Mouse (Mus musculus): ENCODE results near the gene Hspd1. TPM values are rescaled to one million over a fixed set of nuclear protein-coding genes. Genes with fewer than 3 reads are reported as not detected.
"Not testable (repeated sequence)": the region's sequence is repeated elsewhere in the genome, so short reads cannot be mapped to it uniquely, and the experiment has no call there.

The Hspd1 gene
- total RNA-seq, 2 experiments from 2014 or later = 160 to 171 TPM

DNA sequence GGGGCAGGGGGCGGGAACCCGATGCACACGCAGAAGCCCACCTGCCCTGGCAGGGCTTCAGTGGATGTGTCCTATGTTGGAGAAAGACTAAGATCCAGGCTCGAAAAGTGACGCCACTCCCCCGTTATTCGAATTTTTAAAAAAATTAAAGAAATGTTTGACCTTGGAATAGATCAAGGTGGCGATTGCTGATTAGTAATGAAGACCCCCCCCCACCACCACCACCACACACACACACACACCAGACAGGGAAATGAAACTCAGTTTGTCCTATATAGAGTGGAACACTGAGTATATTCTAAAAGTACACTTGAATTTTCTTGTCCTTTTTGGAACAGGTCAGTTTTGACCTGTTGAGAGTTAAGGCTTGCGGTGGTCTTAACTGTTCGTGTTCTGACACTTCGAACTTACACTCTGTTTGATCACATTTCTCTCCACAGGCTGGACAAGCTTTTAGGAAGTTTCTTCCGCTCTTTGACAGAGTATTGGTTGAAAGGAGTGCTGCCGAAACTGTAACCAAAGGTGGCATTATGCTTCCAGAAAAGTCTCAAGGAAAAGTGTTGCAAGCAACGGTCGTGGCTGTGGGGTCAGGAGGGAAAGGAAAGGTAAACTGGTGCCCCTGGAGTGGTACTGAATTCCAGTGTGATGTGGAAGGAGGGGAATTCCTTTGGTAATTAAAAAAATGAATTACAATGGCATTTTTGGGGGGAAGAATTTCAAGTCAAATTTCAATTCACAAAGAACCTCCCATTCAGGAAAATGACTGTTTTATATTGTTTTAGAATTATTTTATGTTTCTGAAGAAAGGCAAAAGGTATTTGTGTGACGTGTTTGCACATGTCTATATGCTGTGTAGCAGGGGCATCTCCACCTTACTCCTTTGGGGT, 811 bp upstream of the Hspd1 start:
- no peak for DNase-seq (ENCODE audit: low spot score in 2 of 2)
- intact Hi-C loops (cut with DNase I) = loop anchor here (1.0 to 5.0 kb wide), 4 partner anchors 37 to 148 kb away; partner anchors contain the start of genes Coq10b, Mars2 and Mob4

DNA sequence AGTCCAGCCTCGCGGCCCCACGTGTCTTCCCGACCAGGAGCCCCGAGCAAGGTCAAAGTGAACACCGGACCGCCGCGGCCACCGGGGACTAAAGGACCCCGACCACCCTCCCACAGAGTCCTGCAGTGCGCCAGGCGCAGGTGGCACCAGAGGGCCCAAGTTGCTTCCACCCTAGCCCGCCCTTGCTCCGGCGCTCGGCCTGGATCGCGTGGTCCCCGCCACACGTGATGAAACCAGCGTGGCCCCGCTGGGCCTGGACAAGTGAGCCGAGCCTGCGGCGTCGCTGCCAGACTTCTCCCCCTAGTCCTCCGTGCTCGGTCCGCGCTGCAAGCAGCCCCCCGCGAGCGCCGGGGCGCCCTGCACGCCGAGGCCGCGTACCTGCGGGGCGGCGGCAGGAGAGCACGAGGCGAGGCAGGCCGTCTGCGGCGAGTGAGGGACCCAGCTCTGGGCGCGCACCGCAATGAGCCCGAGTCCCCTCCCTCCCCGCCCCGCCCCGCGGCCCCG, 590 bp downstream of the Hspd1 start:
- intact Hi-C loops (cut with DNase I) = loop anchor here (1.0 to 5.0 kb wide), 4 partner anchors 35 to 150 kb away; partner anchors contain the start of genes Coq10b and Mars2

DNA sequence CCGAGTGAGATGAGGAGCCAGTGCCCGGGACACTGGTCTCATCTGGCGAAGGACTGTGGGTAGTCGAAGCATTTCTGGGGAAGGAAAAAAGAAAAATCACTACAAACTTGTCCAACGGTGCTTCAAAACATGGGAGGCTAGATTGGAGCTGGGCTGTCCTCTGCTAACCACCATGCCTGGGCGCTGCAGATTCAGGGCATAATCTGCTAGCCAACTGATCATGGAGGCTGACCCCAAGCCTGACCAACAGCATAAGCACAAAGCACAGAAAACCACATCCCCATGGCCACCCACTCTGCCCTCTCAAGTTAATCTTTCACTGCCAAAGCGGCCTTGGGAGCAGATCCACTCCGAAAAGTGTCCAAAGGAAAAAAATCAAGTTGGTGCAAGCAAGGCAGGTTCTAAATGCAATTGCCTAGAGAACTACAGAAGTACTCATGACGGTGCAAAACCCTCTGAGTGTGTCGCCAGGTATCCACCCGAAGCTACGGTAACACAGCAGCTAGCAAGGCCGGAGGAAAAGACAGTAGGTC, 1.1 kb downstream of the Hspd1 start:
- intact Hi-C loops (cut with DNase I) = loop anchor here (1.0 to 5.0 kb wide), 4 partner anchors 35 to 150 kb away; partner anchors contain the start of genes Coq10b and Mars2
- DNase-seq (ENCODE audit: low spot score in 2 of 2) = peak in 1 of 2 experiments; percentile 16

More for the DNA sequence above, 590 bp downstream of the Hspd1 start:
- peak; percentile 54 to 70 for DNase-seq (ENCODE audit: low spot score in 2 of 2)

DNA sequence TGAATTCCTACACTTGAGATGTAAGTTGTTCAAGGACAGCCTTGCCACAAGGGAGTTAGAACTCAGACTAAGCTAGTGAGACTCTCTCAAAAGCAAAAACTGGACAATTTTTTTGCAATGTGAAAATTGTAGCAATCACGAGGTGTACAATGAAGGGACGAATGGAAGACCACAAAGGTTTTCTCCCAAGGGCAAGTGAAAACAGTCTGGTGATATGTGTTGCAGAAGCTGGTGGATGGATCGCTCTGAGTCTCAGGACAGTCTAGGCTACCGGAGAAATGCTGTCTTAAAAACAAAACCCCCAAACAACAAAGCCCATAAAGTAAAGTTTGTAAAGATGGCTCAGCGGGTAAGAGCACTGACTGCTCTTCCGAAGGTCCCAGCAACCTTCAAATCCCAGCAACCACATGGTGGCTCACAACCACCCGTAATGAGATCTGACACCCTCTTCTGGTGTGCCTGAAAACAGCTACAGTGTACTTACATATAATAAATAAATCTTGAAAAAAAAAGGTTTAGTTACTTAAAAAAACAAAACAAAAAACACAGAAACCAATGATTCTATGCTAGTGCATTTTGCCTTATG, 2.2 kb downstream of the Hspd1 start:
- no peak for DNase-seq (ENCODE audit: low spot score in 2 of 2)
- intact Hi-C loops (cut with DNase I) = loop anchor here (5.0 kb wide), 3 partner anchors 34 to 151 kb away; partner anchors contain the start of genes Coq10b and Mars2

DNA sequence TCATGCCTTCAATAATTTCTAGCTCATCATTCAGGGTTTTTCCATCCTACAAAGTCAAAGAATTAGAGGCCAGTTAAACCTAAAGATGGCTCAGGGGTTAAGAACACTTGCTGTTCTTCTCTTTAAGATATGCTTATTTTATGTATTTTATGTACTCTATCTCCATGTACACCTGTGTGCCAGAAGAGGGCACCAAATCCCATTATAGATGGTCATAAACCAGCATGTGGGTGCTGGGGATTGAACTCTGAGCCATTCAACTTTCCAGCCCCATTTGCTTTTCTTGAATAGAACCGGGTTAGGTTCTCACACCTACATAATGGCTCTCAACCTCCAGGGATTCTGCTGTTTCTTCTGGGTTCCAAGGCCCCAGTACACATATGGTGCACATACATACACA, 5.9 kb downstream of the Hspd1 start:
- no peak for DNase-seq (ENCODE audit: low spot score in 2 of 2)
- intact Hi-C loops (cut with DNase I) = no loop called here

DNA sequence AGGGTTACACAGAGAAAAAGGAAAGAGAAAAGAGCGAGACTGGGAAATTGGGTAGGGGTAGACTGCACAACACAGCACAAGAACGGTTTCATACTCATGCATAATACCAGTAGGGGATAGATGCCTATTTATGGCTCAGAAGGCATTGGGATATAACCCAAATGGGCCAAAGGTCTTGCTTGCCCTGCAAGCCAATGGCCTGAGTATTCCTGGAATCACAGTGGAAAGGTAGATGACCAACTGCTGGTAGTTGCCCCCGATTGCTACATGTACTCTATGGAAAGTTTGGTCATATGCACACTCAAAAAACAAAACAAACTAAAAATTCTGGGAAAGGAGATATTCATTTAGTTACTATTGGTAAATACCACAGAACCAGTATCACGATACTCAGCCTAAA, 8.4 kb downstream of the Hspd1 start:
- intact Hi-C loops (cut with DNase I) = no loop called here
- DNase-seq (ENCODE audit: low spot score in 2 of 2) = no peak

DNA sequence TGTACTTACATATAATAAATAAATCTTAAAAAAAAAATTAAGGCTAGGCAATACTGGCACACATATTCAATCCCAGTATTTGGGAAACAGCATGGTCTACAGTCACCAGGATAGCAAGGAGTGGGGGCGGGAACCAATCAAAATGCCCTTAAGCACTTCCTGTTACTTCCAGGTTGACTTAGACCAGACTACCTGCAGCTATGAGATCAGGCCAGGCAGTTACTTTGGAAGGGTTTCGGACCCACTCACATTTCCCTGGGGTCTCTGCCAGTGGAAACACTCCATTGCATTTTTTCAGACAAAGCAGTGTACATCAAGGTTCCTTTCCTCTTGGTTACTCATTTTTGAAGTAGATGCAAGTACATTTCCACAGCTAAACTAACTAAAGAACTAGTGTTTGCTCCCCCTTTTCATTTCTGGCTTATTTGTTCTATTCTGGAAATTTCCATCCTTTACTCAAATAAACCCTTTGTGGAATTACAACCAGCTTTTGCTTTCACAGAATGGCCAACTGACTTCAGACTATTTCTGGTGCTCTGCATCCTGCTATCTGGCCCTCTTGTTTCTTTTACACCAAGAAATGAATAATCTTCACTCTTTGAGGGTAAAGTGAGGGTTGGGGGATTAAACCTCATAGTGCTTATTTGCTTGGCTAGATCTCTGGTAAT, 11.1 kb downstream of the Hspd1 start:
- intact Hi-C loops (cut with DNase I) = no loop called here
- no peak for DNase-seq (ENCODE audit: low spot score in 2 of 2)

DNA sequence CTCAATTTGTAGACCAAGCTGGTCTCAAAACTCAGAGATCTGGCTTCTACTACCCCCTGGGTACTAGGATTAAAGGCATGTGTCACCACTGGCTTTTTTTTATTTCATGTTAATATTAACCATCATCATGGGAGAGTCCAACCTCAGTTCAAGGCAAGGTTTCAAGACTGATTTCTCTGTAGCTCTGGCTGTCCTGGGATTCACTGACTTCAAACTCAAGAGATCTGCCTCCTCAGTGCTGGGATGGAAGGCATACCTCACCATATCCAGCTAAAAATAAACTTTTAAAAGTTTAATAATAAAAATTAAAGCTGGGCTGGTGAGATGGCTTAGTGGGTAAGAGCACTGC, 11.7 kb downstream of the Hspd1 start:
- DNase-seq (ENCODE audit: low spot score in 2 of 2) = no peak
- intact Hi-C loops (cut with DNase I) = no loop called here

DNA sequence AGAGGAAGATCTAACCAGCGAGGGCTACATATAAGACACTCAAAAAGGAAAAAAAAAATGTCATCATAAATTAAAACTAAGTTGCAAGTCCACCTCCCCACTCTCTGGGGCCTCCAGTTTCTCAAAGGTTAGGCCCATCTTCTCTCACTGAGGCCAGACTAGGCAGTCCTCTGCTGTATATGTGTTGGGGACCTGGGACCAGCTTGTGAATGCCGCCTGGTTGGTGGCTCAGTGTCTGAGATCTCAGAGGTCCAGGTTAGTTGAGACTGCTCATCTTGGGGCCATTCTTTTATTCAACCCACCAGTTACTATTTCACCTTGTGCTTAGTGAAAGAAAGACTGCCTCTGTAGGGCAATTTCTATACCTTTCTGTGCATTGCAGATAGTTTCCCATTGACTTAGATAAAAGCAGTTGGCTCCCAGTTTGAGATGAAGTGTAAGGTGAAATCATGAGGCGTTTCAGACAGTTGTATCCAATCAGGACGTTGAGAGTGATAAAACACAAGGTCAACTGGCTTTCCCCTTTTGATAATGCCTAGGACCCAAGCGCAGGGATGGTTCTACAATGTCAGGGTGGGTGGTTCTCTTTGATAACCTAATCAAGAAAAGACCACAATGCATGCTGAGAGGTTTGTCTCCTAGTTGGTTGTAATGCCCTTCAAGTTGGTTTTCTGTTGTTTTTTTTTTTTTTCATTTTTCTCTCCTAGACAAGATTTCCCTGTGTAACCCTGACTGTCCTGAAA, 12.2 kb downstream of the Hspd1 start:
- DNase-seq (ENCODE audit: low spot score in 2 of 2) = no peak
- intact Hi-C loops (cut with DNase I) = no loop called here

DNA sequence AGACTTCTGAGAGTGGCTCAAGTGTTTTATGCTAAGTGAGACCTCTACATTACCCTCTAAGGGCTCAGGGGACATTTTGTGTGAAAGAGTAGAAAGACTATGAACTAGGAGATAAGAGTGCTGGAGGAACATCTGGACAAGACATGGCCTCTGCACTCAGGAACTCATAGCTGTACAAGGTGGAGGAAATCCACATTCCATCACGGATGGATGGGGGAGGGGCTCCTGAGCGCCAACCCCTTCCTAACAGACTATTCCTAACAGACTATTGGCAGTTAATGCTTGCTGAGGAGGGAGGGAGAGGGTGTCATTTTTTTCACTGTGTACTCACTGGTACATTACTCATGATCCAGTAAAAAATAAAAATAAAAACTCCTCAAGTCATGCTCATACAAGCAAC, 13.3 kb downstream of the Hspd1 start:
- intact Hi-C loops (cut with DNase I) = loop anchor here (5.0 kb wide), 1 partner anchor 72 kb away; no protein-coding TSS in a partner anchor
- no peak for DNase-seq (ENCODE audit: low spot score in 2 of 2)

DNA sequence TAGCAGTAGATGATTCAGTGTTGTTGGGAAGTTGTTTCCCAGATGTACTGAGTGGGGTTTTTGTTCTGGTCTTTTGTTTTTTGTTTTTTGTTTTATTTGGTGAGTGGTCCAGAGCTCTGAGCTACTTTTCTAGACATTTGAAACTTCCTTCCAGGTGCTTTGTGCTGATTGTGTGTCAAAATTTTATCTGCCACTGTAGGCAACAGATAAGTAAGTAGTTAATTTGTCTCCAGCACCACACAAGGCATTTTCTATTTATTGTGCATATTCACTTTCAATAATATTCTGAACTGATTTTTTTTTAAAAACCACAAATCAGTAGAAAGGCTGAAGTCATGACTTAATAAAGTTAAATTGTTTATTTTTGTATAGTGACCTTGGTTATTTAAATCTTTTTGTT, 15.7 kb downstream of the Hspd1 start:
- intact Hi-C loops (cut with DNase I) = loop anchor here (5.0 kb wide), 1 partner anchor 70 kb away; no protein-coding TSS in a partner anchor
- DNase-seq (ENCODE audit: low spot score in 2 of 2) = not testable (repeated sequence)

DNA sequence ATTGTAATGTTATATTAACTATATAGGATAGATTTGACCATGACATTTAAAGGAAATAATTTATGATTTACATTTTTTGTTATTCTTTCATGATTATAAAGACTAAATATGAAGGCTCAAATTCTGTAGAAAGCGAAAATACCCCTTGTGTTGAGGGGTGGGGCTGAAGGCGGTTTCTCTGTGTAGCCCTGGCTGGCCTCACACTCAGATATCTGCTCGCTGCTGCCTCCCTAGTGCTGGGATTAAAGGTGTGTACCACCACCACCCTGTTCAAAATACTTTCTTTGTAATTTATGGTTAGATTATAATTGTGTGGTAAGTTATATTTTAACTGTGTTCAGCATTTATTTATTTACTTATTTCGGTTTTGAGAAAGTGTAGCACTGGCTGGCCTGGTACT, 26.3 kb downstream of the Hspd1 start:
- DNase-seq (ENCODE audit: low spot score in 2 of 2) = no peak
- intact Hi-C loops (cut with DNase I) = no loop called here

DNA sequence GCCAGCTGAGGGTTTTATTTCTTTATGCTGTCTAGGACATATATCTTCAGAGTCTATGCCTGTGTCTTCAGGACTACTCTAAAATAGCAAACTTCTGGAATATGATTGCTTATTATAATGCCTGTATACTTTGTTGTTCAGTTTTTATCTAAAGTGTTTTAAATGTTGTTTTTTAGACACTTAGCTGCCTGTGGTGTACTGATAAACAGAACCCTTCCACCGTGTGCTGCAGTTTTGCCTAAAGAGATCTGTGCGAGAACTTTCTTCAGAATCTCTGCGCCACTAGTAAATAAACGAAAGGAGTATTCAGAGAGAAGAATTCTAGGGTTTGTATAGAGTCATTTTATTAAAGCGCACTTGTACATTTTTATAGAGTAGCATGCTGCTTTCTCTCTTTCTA, 26.9 kb downstream of the Hspd1 start:
- no peak for DNase-seq (ENCODE audit: low spot score in 2 of 2)
- intact Hi-C loops (cut with DNase I) = no loop called here

DNA sequence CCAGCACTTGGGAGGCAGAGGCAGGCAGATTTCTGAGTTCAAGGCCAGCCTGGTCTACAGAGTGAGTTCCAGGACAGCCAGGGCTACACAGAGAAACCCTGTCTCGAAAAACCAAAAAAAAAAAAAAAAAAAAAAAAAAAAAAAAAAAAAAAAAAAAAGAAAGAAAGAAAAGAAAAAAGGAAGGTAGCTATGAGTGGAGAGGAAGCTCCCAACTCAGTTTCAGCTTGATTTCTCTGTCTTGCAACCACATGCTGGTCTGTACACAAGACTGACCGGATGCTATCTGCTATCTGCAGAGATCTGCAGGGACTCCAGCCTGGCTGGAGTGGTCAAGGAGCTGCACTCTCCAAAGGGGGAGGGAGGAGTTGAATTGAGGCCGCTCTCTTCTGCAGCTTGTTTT, 29.7 kb downstream of the Hspd1 start:
- intact Hi-C loops (cut with DNase I); DNase-seq (ENCODE audit: low spot score in 2 of 2): not testable (repeated sequence)

DNA sequence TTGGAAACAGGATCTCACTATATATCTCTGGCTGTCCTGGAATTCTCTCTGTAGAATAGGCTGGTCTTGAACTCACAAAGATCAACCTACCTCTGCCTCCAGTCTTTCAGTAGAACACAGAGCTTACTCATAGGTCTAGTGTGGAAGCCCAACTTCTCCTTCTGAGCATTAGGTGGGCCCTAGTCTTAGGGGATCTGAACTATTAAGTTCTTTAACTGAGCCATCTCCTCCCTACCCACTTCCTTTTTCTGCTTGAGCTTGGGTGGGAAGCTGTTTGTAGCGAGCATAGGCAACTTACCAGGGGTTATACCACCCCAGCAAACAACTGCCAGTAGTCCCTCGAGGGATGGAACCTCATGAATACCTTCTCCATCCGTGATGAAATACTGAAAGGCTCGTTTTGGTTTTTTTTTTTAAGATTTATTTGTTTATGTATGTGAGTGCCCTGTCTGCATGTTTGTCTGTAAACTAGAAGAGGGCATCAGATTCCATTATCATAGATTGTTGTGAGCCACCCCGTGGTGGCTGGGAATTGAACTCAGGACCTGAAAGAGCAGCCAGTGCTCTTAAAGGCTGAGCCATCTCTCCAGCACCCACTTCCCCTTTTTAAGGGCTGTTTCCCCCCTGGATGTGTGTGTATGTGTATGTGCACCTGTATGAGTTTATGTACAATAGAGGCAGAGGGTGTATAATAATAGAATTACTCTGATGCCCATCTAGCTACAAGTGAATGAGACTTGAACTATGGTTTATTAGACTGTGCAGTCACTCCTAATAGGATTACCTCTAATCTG, 32.5 kb downstream of the Hspd1 start:
- no peak for DNase-seq (ENCODE audit: low spot score in 2 of 2)
- intact Hi-C loops (cut with DNase I) = no loop called here

DNA sequence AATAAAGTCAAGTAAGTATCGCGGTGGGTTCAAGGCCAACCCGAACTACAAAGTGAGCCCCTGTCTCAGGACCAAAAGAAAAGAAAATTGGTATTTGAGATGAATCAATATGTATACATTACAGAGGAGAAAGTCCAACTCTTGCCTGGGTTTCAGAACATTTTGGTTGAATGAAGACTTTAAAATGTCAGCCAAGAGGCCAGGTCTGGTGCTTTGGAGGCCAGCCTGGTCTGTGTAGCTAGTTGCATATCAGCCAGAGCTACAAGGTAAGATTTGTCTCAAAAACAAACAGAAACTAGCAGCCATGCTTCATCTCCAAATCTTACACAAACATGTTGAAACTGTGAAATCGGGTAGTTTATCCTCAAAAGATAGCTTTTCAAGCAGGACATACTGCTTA, 34.4 kb downstream of the Hspd1 start:
- intact Hi-C loops (cut with DNase I) = loop anchor here (5.0 kb wide), 1 partner anchor 34 kb away; the partner anchor contains the start of genes Hspd1 and Hspe1
- no peak for DNase-seq (ENCODE audit: low spot score in 2 of 2)

DNA sequence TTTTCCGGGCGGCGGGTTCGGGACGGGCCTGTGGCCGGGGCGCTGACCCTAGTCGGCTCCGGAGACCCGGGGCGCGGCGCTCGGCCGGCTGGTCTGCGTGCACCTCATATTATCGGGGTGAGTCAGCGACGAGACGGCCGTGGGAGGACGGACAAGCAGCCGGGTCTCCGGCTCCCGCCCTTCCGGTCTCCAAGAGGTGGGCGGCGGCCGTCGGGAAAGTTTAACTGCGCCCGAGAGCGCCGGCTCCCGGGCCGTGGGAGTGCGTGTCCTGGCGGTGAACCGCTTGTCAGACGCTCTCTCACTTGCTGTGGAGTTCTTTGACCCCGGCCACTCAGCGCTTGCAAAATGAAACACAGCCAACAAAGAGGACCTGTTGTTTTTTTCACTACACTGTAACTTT, 35.0 kb downstream of the Hspd1 start:
- no peak for DNase-seq (ENCODE audit: low spot score in 2 of 2)
- intact Hi-C loops (cut with DNase I) = loop anchor here (5.0 kb wide), 1 partner anchor 34 kb away; the partner anchor contains the start of genes Hspd1 and Hspe1

DNA sequence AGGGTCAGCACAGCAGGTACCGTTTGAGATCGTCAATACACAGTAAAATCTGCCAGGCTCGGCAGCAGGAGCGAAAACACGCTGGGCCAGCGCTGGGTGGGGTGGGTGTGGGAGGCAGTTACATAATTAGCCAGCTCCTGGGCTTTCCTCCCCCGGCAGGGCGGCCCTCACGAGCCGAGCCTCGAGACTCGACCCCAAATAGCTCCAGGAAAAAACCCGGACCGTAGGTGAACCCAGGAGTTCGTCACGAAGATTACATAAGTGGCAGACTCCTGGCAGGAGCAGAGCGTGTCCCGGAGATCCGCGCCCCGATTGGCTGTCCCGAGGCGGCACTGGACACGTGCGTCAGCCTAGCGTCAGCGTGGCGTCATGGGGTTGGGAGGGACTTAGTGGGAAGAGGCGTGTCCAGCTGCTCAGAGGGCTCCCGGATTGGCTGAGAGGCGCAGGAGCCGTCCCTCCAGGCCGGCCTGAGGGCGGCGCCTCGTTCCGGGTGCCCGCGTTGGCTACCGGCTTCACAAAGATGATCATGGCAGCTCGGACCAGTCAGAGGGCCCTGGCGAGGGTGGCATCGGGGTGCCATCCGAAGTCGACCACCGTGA, 35.6 kb downstream of the Hspd1 start, which contains the start of gene Coq10b:
Coq10b (plus strand) TSS at position 416 of the 599 bp plus-strand sequence.
- intact Hi-C loops (cut with DNase I) = loop anchor here (1.0 to 5.0 kb wide), 2 partner anchors 26 to 35 kb away; partner anchors contain the start of genes Hspd1 and Hspe1
- DNase-seq (ENCODE audit: low spot score in 2 of 2) = peak; percentile 100

Measured in left cerebral cortex, postnatal 25 days (tissue).